Mouse (Mus musculus): ENCODE measurements around the gene Stat2. TPM values are rescaled to one million over a fixed set of nuclear protein-coding genes. Genes with fewer than 3 reads are reported as not detected.
A peak's percentile ranks its signal among the peaks of the same experiment; 100 is the strongest.

Gene Stat2
- polyA plus RNA-seq, 1 experiment from 2014 or later: 14.0 TPM

DNA sequence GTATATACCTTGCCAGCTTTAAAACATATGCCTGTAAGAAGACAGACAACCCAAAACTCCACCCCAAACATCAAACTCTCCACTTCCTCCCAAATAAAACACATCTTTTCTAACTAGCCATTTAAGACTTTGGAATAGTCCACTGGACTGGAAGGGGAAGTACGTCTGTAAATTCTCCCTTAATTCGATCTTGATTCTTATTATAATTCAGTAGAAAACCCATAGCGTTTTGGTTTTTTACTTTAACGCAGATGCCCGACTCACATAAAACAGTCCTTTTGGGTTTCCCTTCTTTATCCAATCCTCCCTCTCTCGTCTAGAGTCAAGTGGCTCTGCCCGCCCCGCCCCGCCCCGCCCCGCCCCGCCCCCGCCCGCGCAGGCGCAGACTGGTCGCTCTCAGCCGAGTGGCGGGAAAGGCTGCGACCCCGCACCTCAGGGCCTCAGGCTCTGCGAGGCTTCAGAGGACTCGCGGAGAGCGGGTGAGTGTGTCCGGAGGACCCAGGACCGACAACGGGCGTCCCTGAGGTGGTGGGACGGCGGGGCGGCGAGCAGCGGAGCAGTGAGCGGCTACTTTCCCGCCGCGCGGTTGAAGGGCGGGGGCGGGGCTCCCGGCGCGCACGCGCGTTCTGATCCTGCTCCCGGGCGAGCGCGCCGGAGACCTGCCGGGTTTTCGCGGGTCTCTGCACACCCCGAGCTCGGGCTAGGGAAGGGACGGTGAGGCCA, 38.5 kb upstream of the Stat2 start, which contains the start of gene Timeless:
Gene Timeless (plus strand): TSS at position 369 of the 723 bp plus-strand sequence.
- ATAC-seq (ENCODE audit: insufficient number of reproducible peaks, low FRiP score, low TSS enrichment, low read depth): peak; percentile 83
- peaks cover 17% of the 10 kb centered on the region for H3K4me1 ChIP-seq (ENCODE audit: control insufficient read depth, insufficient read depth, low read length)
- WGBS: under 1% methylated on average over 45 of the region's 58 CpGs

DNA sequence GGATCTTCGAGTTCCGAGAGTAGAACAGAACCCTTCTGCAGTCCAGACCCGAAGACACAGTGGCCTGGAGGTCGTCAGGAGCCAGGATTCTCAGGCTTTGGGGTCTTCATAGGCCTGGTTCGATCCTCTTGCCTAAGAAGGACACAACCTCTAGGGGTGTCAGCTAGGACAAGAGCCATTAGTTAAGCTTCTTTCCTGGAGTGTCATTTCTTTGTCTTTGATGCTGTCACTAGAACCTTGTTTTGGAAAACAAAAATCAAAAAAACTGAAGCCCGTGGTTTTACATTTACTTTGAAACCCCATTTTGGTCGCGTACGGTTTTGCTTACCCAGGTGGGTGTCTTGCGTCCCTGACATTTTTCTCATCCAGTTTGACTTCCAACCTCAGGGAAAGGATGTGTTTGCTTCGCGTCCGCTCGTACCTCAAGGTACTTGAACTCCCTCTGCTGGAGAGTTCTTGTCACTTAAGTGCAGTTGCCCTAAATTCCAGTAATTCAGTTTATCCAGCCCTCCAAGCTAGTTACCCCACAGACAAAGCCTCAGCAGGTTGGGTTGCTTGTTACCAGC, 37.9 kb upstream of the Stat2 start:
- 0% methylated on average over 14 of the region's 14 CpGs for WGBS
- Histone ChIP-seq H3K4me3 (ENCODE audit: low read depth, low read length) (peak overlapping the region; percentile 81), H3K4me2 (ENCODE audit: low read depth, severe bottlenecking) (peak overlapping the region; percentile 68), H3K27me3 (ENCODE audit: control insufficient read depth, insufficient read depth, low read length) (no peaks in the 10 kb centered on the region), H3K36me3 (ENCODE audit: control insufficient read depth, insufficient read depth, low read length) (peaks cover 2% of the 10 kb centered on the region; the same call in 1 of the 2 replicates), H3K27ac (replicated peaks; ENCODE audit: low read depth, low read length) (peak overlapping the region; percentile 96), H3K9ac (ENCODE audit: low read length) (peak overlapping the region; percentile 97), H3K4me1 (ENCODE audit: control insufficient read depth, insufficient read depth, low read length) (peaks cover 17% of the 10 kb centered on the region), H3K9me3 (ENCODE audit: control insufficient read depth, low read length) (no peaks in the 10 kb centered on the region)
- DNase-seq (ENCODE audit: low spot score) (peak; percentile 68), ATAC-seq (ENCODE audit: insufficient number of reproducible peaks, low FRiP score, low TSS enrichment, low read depth) (no peak; the same call in 1 of the 2 replicates)

More for the DNA sequence above, 38.5 kb upstream of the Stat2 start, which contains the start of gene Timeless:
- Histone ChIP-seq H3K9me3 (ENCODE audit: control insufficient read depth, low read length) (no peaks in the 10 kb centered on the region), H3K36me3 (ENCODE audit: control insufficient read depth, insufficient read depth, low read length) (peaks cover 2% of the 10 kb centered on the region; the same call in 1 of the 2 replicates), H3K27ac (replicated peaks; ENCODE audit: low read depth, low read length) (peak within 1 kb of the TSS; percentile 96), H3K27me3 (ENCODE audit: control insufficient read depth, insufficient read depth, low read length) (no peaks in the 10 kb centered on the region), H3K9ac (ENCODE audit: low read length) (peak within 1 kb of the TSS; percentile 97), H3K4me3 (ENCODE audit: low read depth, low read length) (peak within 1 kb of the TSS; percentile 81), H3K4me2 (ENCODE audit: low read depth, severe bottlenecking) (peak within 1 kb of the TSS; percentile 68)
- peak; percentile 88 for DNase-seq (ENCODE audit: low spot score)

DNA sequence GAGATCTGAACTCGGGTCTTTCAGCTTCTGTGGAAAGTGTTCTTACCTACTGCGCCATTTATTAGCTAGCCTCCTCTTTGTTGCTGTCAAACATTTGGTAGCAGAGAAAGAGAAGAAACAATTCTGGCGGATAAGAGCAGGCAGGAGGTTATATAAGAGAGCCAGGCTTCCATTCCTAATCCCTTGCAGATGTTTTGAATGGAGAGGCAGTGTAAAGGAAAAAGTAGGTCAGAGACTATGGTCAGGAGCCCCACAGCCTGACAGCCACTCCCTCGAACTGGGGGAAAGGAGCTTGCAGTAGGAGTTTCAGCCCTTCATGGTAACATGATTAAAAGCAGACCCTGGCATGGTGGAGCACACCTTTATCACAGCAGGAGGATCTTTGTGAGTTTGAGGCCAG, 34.0 kb upstream of the Stat2 start:
- Histone ChIP-seq H3K27ac (replicated peaks; ENCODE audit: low read depth, low read length) (no peak overlapping the region), H3K4me2 (ENCODE audit: low read depth, severe bottlenecking) (no peak overlapping the region), H3K9me3 (ENCODE audit: control insufficient read depth, low read length) (no peaks in the 10 kb centered on the region), H3K9ac (ENCODE audit: low read length) (0 out of 2 replicates have a peak overlapping the region, but pooled peaks have one; percentile 27), H3K27me3 (ENCODE audit: control insufficient read depth, insufficient read depth, low read length) (no peaks in the 10 kb centered on the region), H3K36me3 (ENCODE audit: control insufficient read depth, insufficient read depth, low read length) (peaks cover 16% of the 10 kb centered on the region), H3K4me3 (ENCODE audit: low read depth, low read length) (no peak overlapping the region), H3K4me1 (ENCODE audit: control insufficient read depth, insufficient read depth, low read length) (peaks cover 9% of the 10 kb centered on the region)
- 41% methylated on average over 4 of the region's 4 CpGs for WGBS
- DNase-seq (ENCODE audit: low spot score) (no peak), ATAC-seq (ENCODE audit: insufficient number of reproducible peaks, low FRiP score, low TSS enrichment, low read depth) (no peak)

DNA sequence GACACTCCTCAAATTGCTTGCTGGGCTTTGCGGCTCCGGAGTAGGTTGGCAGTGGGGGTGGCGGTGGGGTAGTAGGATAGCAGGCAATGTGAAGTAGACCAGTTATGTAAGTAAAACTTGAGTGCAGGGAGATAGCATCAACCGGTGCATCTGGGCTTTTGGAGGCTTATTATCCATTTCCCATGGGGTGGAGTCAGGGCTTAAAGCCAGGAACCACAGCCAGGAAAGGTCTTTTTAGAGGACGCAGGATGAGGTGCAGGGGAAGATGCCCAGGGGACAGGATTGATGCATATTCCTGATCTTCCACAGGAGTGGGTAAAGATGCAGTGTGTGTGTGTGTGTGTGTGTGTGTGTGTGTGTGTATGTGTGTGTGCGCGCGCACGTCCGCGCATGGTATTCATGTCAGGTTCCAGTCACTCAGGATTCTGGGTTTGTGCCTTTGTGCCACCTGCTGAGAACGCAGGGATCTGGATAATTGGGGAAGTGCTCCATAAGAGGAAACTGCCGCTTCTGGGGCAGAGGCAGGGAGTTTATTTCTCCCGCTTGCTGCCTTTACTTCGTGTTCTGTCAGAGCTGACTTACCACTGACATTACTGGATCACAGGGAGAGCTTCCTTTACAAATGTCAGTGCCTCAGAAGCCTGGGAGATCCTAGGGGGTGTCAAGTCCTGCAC, 32.4 kb upstream of the Stat2 start:
- no peak overlapping the region for H3K4me2 ChIP-seq (ENCODE audit: low read depth, severe bottlenecking)
- DNase-seq (ENCODE audit: low spot score): no peak

DNA sequence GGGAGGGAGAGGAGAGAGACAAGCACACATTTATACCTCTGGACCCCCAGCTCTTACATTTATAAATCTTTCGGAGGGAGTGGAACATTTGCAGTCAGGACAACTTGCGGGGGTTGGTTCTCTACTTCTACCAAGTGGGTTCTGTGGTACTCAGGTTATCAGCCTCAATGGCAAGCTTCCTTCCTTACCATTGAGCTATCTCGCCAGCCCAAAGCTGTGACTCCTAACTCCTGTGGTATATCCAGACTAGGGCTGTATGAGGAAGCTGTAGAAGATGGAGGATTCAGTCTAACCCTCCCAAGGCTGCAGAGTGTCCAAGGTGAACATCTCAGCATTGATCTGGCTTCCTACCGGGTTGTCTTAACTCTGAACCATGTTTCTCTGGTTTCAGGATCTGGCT, 31.2 kb upstream of the Stat2 start:
- no peaks in the 10 kb centered on the region for H3K27me3 ChIP-seq (ENCODE audit: control insufficient read depth, insufficient read depth, low read length)
- peaks cover 6% of the 10 kb centered on the region; the same call in 1 of the 2 replicates for H3K4me1 ChIP-seq (ENCODE audit: control insufficient read depth, insufficient read depth, low read length)
- H3K36me3 ChIP-seq (ENCODE audit: control insufficient read depth, insufficient read depth, low read length): peaks cover 31% of the 10 kb centered on the region
- no peak overlapping the region for H3K27ac ChIP-seq (replicated peaks; ENCODE audit: low read depth, low read length)
- ATAC-seq (ENCODE audit: insufficient number of reproducible peaks, low FRiP score, low TSS enrichment, low read depth) (no peak), DNase-seq (ENCODE audit: low spot score) (no peak)
- H3K9me3 ChIP-seq (ENCODE audit: control insufficient read depth, low read length): no peaks in the 10 kb centered on the region
- no peak overlapping the region for H3K4me2 ChIP-seq (ENCODE audit: low read depth, severe bottlenecking)
- WGBS: 93% methylated on average over 4 of the region's 4 CpGs
- no peak overlapping the region for H3K4me3 ChIP-seq (ENCODE audit: low read depth, low read length)
- no peak overlapping the region for H3K9ac ChIP-seq (ENCODE audit: low read length)

More for the DNA sequence above, 32.4 kb upstream of the Stat2 start:
- H3K4me1 ChIP-seq (ENCODE audit: control insufficient read depth, insufficient read depth, low read length): peaks cover 9% of the 10 kb centered on the region
- no peak overlapping the region for H3K4me3 ChIP-seq (ENCODE audit: low read depth, low read length)
- no peak for ATAC-seq (ENCODE audit: insufficient number of reproducible peaks, low FRiP score, low TSS enrichment, low read depth)
- peaks cover 28% of the 10 kb centered on the region for H3K36me3 ChIP-seq (ENCODE audit: control insufficient read depth, insufficient read depth, low read length)
- no peak overlapping the region for H3K27ac ChIP-seq (replicated peaks; ENCODE audit: low read depth, low read length)
- H3K27me3 ChIP-seq (ENCODE audit: control insufficient read depth, insufficient read depth, low read length): no peaks in the 10 kb centered on the region
- WGBS: 83% methylated on average over 15 of the region's 15 CpGs
- no peaks in the 10 kb centered on the region for H3K9me3 ChIP-seq (ENCODE audit: control insufficient read depth, low read length)
- H3K9ac ChIP-seq (ENCODE audit: low read length): no peak overlapping the region

DNA sequence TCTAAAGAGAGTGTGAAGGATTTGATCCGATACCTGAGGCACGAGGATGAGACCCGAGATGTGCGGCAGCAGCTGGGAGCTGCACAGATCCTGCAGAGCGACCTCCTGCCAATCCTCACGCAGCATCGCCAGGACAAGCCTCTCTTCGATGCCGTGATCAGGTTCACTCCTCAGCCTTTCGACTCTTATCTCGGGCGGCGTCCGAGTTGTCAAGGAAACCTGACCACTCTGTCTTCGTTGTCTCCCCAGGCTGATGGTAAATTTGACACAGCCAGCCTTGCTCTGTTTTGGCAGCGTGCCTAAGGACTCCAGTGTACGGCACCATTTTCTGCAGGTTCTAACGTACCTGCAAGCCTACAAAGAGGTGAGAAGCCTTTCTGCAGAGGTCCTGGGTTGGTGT, 30.2 kb upstream of the Stat2 start:
- DNase-seq (ENCODE audit: low spot score) (no peak), ATAC-seq (ENCODE audit: insufficient number of reproducible peaks, low FRiP score, low TSS enrichment, low read depth) (no peak)
- H3K9me3 ChIP-seq (ENCODE audit: control insufficient read depth, low read length): no peaks in the 10 kb centered on the region
- no peak overlapping the region for H3K9ac ChIP-seq (ENCODE audit: low read length)
- no peak overlapping the region for H3K4me2 ChIP-seq (ENCODE audit: low read depth, severe bottlenecking)
- H3K27ac ChIP-seq (replicated peaks; ENCODE audit: low read depth, low read length): no peak overlapping the region
- no peak overlapping the region for H3K4me3 ChIP-seq (ENCODE audit: low read depth, low read length)
- H3K27me3 ChIP-seq (ENCODE audit: control insufficient read depth, insufficient read depth, low read length): no peaks in the 10 kb centered on the region
- peaks cover 37% of the 10 kb centered on the region for H3K36me3 ChIP-seq (ENCODE audit: control insufficient read depth, insufficient read depth, low read length)
- peaks cover 6% of the 10 kb centered on the region; the same call in 1 of the 2 replicates for H3K4me1 ChIP-seq (ENCODE audit: control insufficient read depth, insufficient read depth, low read length)
- 91% methylated on average over 18 of the region's 18 CpGs for WGBS

DNA sequence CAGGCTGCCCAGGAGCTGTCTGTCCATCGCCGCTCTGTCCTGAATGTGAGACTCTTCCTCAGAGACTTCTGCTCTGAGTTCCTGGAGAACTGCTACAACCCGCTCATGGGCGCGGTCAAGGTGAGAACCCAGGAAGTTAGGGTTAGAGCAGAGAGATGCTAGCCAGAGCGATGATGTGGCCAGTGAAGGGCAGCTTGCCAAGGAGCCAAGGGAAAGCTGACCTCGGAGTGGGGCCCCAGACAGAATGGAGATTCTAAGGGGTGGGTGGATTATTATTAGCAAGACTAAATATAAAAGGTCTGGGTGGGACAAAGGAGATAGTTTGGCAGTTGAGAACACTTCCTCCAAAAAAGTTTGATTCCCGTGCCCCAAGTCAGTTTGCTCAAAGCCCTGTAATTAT, 27.1 kb upstream of the Stat2 start:
- Histone ChIP-seq H3K36me3 (ENCODE audit: control insufficient read depth, insufficient read depth, low read length) (peaks cover 53% of the 10 kb centered on the region), H3K9ac (ENCODE audit: low read length) (no peak overlapping the region), H3K9me3 (ENCODE audit: control insufficient read depth, low read length) (no peaks in the 10 kb centered on the region), H3K4me2 (ENCODE audit: low read depth, severe bottlenecking) (no peak overlapping the region), H3K4me1 (ENCODE audit: control insufficient read depth, insufficient read depth, low read length) (no peaks in the 10 kb centered on the region), H3K4me3 (ENCODE audit: low read depth, low read length) (no peak overlapping the region), H3K27me3 (ENCODE audit: control insufficient read depth, insufficient read depth, low read length) (no peaks in the 10 kb centered on the region), H3K27ac (replicated peaks; ENCODE audit: low read depth, low read length) (no peak overlapping the region)
- ATAC-seq (ENCODE audit: insufficient number of reproducible peaks, low FRiP score, low TSS enrichment, low read depth): no peak
- WGBS: 97% methylated on average over 8 of the region's 8 CpGs
- no peak for DNase-seq (ENCODE audit: low spot score)

DNA sequence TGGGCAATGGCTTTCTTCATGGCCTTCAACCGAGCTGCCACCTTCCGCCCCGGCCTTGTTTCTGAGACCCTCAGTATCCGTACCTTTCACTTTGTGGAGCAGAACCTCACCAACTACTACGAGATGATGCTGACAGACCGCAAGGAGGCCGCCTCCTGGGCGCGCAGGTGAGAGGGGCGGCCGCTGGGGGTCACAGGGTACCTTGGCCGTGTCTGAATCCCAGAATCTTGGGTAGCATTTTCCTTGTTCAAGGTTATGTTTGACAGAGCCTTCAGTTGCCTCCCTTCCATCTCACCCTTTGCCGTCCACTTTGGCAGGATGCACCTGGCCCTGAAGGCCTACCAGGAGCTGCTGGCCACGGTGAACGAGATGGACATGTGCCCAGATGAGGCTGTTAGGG, 26.2 kb upstream of the Stat2 start:
- Histone ChIP-seq H3K36me3 (ENCODE audit: control insufficient read depth, insufficient read depth, low read length) (peaks cover 57% of the 10 kb centered on the region), H3K4me1 (ENCODE audit: control insufficient read depth, insufficient read depth, low read length) (no peaks in the 10 kb centered on the region), H3K27me3 (ENCODE audit: control insufficient read depth, insufficient read depth, low read length) (no peaks in the 10 kb centered on the region), H3K4me2 (ENCODE audit: low read depth, severe bottlenecking) (no peak overlapping the region), H3K4me3 (ENCODE audit: low read depth, low read length) (no peak overlapping the region), H3K27ac (replicated peaks; ENCODE audit: low read depth, low read length) (no peak overlapping the region), H3K9ac (ENCODE audit: low read length) (no peak overlapping the region), H3K9me3 (ENCODE audit: control insufficient read depth, low read length) (no peaks in the 10 kb centered on the region)
- DNase-seq (ENCODE audit: low spot score) (no peak), ATAC-seq (ENCODE audit: insufficient number of reproducible peaks, low FRiP score, low TSS enrichment, low read depth) (no peak)
- WGBS: 93% methylated on average over 15 of the region's 15 CpGs

Data from limb, embryonic 11.5 days (tissue).